Mouse (Mus musculus) testis, postnatal 14 days (tissue): ENCODE results near the gene Rab11fip3.

Source experiments
- DNase-seq: peaks from one replicate; pipeline ENCODE4 v3.0.0; 2021; ENCODE audit warnings: low spot score

Gene Rab11fip3

DNA sequence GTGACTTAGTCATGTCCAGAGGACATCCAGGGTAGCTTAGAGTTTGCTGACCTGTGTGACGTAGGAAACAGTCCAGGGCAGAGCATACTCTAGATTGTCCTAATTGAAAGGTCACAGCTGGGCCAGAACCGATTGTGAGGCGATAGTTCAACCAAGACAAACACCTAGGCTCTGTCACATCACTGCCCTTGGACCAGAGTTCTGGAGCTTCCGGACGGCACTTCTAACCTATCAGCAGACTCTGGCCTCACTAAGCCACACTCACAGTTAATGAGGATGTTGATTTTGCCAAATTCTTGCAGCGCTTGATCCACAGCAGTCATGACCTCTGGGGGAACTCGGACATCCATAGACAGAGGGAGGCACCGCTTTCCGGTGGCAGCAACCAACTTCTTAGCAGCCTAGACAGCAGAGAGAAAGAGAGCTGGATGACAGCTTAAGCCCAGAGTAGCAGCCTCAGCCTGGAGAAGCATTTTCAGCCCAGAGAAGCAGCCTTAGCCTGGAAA lies 17.8 kb upstream of the Rab11fip3 start:
- no peak for DNase-seq

GRCm38 (mm10) chr17:26080867-26081266 lies 11.5 kb upstream of the Rab11fip3 start:
- DNase-seq: no peak

- DNase-seq: no peak
Observed at GRCm38 (mm10) chr17:26078851-26079250, 9.5 kb upstream of the Rab11fip3 start.

- no peak for DNase-seq
Observed at GRCm38 (mm10) chr17:26075246-26075645, 5.9 kb upstream of the Rab11fip3 start.

DNA sequence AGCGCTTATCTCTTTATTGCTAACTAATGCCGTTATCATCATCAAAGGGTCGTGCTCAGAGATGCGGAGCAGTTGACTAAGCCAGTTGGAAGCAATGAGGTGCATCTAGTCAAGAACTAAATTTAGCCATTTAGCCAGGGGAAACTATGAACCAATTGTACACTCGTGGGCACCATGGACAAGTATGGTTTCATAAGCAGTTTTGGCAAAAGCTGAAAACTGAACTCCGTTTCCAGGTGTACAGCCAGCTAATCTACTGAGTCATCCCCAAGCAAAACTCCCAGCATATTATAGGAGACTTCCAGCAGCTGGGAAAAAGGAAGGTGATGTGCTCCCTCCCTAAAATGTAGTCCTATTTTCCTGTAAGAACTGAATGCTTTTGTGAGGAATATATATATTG lies 781 bp upstream of the Rab11fip3 start:
- no peak for DNase-seq

DNA sequence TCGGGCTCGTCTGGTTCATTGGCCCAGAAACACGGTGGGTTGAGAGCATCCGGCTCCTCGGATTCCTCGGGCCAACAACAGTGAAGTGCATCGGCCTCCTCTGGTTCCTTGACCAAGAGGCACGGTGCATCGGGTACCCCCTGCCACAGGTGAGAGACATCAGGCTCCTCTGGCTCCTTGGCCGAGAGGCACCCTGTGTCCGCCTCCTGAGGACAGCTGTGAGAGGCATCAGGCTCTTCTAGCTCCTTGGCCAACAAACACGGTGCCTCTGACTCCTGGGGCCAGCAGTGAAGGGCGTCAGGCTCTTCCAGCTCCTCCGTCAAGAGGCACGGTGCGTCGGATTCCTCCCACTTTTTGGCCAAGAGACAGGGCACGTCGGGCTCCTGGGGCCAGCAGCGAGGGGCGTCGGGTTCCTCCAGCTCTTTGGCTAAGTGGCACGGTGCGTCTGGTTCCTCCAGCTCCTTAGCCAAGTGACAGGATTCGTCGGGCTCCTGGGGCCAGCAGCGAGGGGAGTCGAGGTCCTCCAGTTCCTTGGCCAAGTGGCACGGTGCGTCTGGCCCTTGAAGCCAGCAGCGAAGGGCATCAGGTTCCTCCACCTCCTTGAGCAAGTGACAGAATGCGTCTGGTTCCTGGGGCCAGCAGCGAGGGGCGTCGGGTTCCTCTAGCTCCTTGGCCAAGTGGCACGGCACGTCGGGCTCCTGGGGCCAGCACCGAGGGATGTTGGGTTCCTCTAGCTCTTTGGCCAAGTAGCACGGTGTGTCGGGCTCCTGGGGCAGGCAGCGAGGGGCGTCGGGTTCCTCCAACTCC lies 1.1 kb downstream of the Rab11fip3 start:
- peak; percentile 19 for DNase-seq

DNA sequence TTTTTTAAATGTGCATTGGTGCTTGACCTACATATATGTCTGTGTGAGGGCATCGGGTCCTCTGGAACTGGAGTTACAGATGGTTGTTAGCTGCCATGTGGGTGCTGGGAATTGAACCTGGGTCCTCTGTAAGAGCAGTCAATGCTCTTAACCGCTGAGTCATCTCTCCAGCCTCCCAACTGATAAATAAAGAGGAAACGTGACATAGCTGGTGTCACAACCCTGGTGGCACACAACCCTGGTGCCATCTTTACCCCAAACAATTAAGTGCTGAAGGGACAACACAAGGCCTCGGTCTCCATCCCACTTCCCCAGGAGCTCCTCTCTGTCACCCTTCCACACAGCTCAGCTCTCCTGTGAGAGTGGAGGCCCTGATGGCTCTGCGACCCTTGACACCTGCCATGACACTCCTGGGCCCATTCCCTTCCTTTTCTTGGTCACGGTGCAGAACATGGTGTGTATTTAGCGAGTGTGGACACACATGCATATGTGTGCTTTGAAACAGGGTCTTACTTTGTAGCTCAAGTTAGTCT lies 2.8 kb downstream of the Rab11fip3 start:
- DNase-seq: no peak

- DNase-seq: no peak
Observed at GRCm38 (mm10) chr17:26064916-26065315, 4.4 kb downstream of the Rab11fip3 start.

- no peak for DNase-seq
Observed at GRCm38 (mm10) chr17:26057787-26058567, 11.4 kb downstream of the Rab11fip3 start.

DNA sequence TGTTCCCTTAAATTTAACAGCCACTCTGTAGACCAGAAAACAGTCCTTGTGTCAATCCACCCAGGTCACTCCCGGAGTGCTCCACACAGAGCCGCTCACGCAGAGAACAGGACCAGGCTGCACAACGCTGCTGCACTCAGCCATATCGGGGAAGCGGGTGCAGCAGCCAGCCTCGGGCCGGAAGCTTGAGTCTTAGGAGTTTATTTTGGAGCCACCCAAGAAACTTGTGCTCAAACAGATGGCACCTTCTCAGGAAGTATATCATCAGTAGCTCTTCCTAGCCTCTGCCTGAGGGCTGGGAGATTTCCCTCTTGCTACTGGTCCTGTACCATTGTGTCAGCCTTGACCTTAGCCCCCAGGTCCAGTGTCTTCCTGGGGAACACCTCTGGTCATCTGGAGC lies 12.1 kb downstream of the Rab11fip3 start:
- no peak for DNase-seq

- DNase-seq: no peak
Observed at GRCm38 (mm10) chr17:26055164-26055563, 14.2 kb downstream of the Rab11fip3 start.

- DNase-seq: peak; percentile 21
Observed at GRCm38 (mm10) chr17:26054133-26054845, 15.1 kb downstream of the Rab11fip3 start.

- no peak for DNase-seq
Observed at GRCm38 (mm10) chr17:26052706-26053105, 16.6 kb downstream of the Rab11fip3 start.

GRCm38 (mm10) chr17:26052074-26052473 lies 17.3 kb downstream of the Rab11fip3 start:
- DNase-seq: no peak

DNA sequence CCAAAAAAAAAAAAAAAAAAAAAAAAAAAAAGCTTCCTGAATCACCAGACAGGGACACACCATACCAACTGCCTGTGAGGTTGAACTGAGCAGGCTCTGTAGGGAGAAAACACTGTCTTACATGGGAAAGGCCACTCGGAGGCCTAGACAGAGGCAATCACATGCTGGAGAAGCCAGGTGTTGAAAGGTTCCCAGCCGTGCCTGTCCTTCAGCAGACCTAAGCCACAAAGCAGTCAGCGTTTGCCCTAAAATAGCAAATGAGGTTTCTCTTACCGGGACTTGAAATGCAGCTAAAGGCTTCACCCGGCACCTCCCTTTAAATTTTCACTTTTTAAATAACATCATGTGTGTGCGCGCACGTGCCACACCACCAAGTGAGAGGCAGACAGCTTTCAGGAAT lies 21.2 kb downstream of the Rab11fip3 start:
- no peak for DNase-seq

GRCm38 (mm10) chr17:26046253-26046997 lies 22.9 kb downstream of the Rab11fip3 start:
- DNase-seq: no peak

GRCm38 (mm10) chr17:26045285-26045684 lies 24.1 kb downstream of the Rab11fip3 start:
- no peak for DNase-seq

- peak; percentile 78 for DNase-seq
Observed at GRCm38 (mm10) chr17:26043249-26043636, 26.1 kb downstream of the Rab11fip3 start.

- DNase-seq: no peak
Observed at GRCm38 (mm10) chr17:26042599-26043248, 26.6 kb downstream of the Rab11fip3 start.

GRCm38 (mm10) chr17:26041111-26041802 lies 28.1 kb downstream of the Rab11fip3 start:
- DNase-seq: no peak
